Comparison of ENCODE assay signal across 10 mouse cellular contexts in genomic region chr15:81301193-81302070, GRCm38 (mm10). TPM values are rescaled to one million over a fixed set of nuclear protein-coding genes. Genes with fewer than 3 reads are reported as not detected.
A peak's percentile ranks its signal among the peaks of the same experiment; 100 is the strongest.
DNase-seq lines count a peak whose midpoint lies in the region; ATAC-seq lines count a peak whose summit lies in the region.
"Had no signal": no experiment of that assay in that cellular context is flagged by ENCODE, and none has a peak within 500 bp of the region (broad histone marks: within the 10 kb centered on the region; RNA-seq: fewer than 3 reads in every experiment).

No protein-coding gene starts in this region.

- no peak overlapping the region for H3K27ac ChIP-seq in hindbrain, embryonic 13.5 days
- H3K27ac ChIP-seq: limb, embryonic 12.5 days had no signal

- H3K9me3 ChIP-seq in hindbrain, embryonic 13.5 days: no peaks in the 10 kb centered on the region

- ATAC-seq in hindbrain, embryonic 13.5 days (ENCODE audit: low FRiP score): no peak

- no peaks in the 10 kb centered on the region for H3K27me3 ChIP-seq in hindbrain, embryonic 13.5 days
- H3K27me3 ChIP-seq: limb, embryonic 12.5 days had no signal

- no peaks in the 10 kb centered on the region for H3K36me3 ChIP-seq in hindbrain, embryonic 13.5 days
- H3K36me3 ChIP-seq: limb, embryonic 12.5 days had no signal

- WGBS in hindbrain, embryonic 13.5 days: 69% methylated on average over 16 of the region's 16 CpGs

- no peak overlapping the region for H3K9ac ChIP-seq in hindbrain, embryonic 13.5 days
- H3K9ac ChIP-seq: limb, embryonic 12.5 days had no signal

- peak; percentile 26 for DNase-seq in adrenal gland, postnatal 10 days
- no peak for DNase-seq in adrenal gland, adult 2 months
- DNase-seq in ES-CJ7 (ENCODE audit: low read depth, low spot score): peak; percentile 69
- peak; percentile 59 to 74 for DNase-seq in lung, adult 18-20 months
- peak; percentile 31 to 45 for DNase-seq in spleen, adult 18-20 months
- no peak for DNase-seq in gastrocnemius, adult 18-20 months (ENCODE audit: low spot score)
- DNase-seq in cerebellum, adult 18-20 months: no peak
- DNase-seq: gastrocnemius, postnatal 36 days had no signal

- no peak overlapping the region for H3K4me2 ChIP-seq in hindbrain, embryonic 13.5 days
- H3K4me2 ChIP-seq: limb, embryonic 12.5 days had no signal

- no peaks in the 10 kb centered on the region for H3K4me1 ChIP-seq in hindbrain, embryonic 13.5 days (replicated peaks)

- no peak overlapping the region for H3K4me3 ChIP-seq in hindbrain, embryonic 13.5 days
- H3K4me3 ChIP-seq: limb, embryonic 12.5 days had no signal

RNA-seq across cellular contexts. Expression of gene Slc25a17, which starts 59.2 kb away (rescaled TPM):
- total RNA-seq in adrenal gland, postnatal 10 days (2021): 100 to 1,000 TPM; 105 to 131 TPM
- 10 to 100 TPM; 77.4 to 99.9 TPM for total RNA-seq in adrenal gland, adult 2 months (2021)
- 16.8 and 19.8 TPM in 2 replicates for polyA plus RNA-seq in adrenal gland, adult 2 months (2012; rRNA removed)
- total RNA-seq in gastrocnemius, adult 18-20 months (2021): 1 to 10 TPM; 6.7 TPM
- 138 and 139 TPM in 2 replicates for polyA plus RNA-seq in hindbrain, embryonic 13.5 days (2015; fragmentation: Nextera tagmentation; extraction: Ambion mirVana)

Comparison
In these comparisons a context has a peak if more than half of its experiments do, and no peak if none do; other contexts are left out.
1. DNase-seq: peak in adrenal gland, postnatal 10 days (single experiment), ES-CJ7 (single experiment), lung, adult 18-20 months (2 of 2) and spleen, adult 18-20 months (2 of 2); none in adrenal gland, adult 2 months (single experiment), gastrocnemius, adult 18-20 months (single experiment) and cerebellum, adult 18-20 months (0 of 2).
2. RNA of gene Slc25a17, which starts 59.2 kb away (total RNA-seq): 105 to 131 TPM in adrenal gland, postnatal 10 days and 77.4 to 99.9 TPM in adrenal gland, adult 2 months; 6.7 TPM in gastrocnemius, adult 18-20 months; every median in the first group is over 10 times any median in the second.